21 mouse cellular contexts compared by ENCODE assay signal in genomic region chrX:7434268-7434667, GRCm38 (mm10). TPM values are rescaled to one million over a fixed set of nuclear protein-coding genes. Genes with fewer than 3 reads are reported as not detected.
DNase-seq lines count a peak whose midpoint lies in the region; ATAC-seq and TF ChIP-seq lines count a peak whose summit lies in the region.
"Had no signal": no experiment of that assay in that cellular context is flagged by ENCODE, and none has a peak within 500 bp of the region (broad histone marks: within the 10 kb centered on the region; RNA-seq: fewer than 3 reads in every experiment).

No protein-coding gene starts in this region.

- no peak for TF ChIP-seq EP300 in lung, postnatal 0 days (IDR thresholded peaks at IDR 0.05)

- no peaks in the 10 kb centered on the region for H3K27me3 ChIP-seq in lung, postnatal 0 days (replicated peaks; ENCODE audit: insufficient read depth, low read length)
- no peaks in the 10 kb centered on the region for H3K27me3 ChIP-seq in myocyte (ENCODE audit: control insufficient read depth, insufficient read depth, insufficient read length)
- H3K27me3 ChIP-seq in intestine, embryonic 15.5 days (replicated peaks), result no peaks in the 10 kb centered on the region
- H3K27me3 ChIP-seq in hindbrain, embryonic 16.5 days (replicated peaks; ENCODE audit: control insufficient read depth, insufficient read depth, low read length), result no peaks in the 10 kb centered on the region
- H3K27me3 ChIP-seq: embryonic facial prominence, embryonic 13.5 days; forebrain, embryonic 13.5 days had no signal

- H3K79me2 ChIP-seq in myocyte (ENCODE audit: control insufficient read depth, insufficient read depth), result no peaks in the 10 kb centered on the region

- ATAC-seq in lung, postnatal 0 days, result peak; percentile 32; the same call in 1 of the 2 replicates
- no peak for ATAC-seq in monocyte, adult 5-6 weeks (replicated peaks; ENCODE audit: insufficient number of reproducible peaks, low FRiP score, low TSS enrichment, poor library complexity, severe bottlenecking)
- ATAC-seq in intestine, embryonic 15.5 days, result no peak
- no peak for ATAC-seq in hindbrain, embryonic 16.5 days
- ATAC-seq: forebrain, embryonic 13.5 days; intestine, postnatal 0 days had no signal

- no peak for TF ChIP-seq CTCF in lung, postnatal 0 days (IDR thresholded peaks at IDR 0.05)
- no peak for TF ChIP-seq CTCF in lung, adult 2 months (IDR thresholded peaks at IDR 0.05; ENCODE audit: insufficient read depth, low read length)
- no peak for TF ChIP-seq CTCF in embryonic fibroblast, embryonic 13.5 days (IDR thresholded peaks at IDR 0.05; ENCODE audit: borderline replicate concordance, insufficient read depth, low read length)

- no peaks in the 10 kb centered on the region for H3K9me3 ChIP-seq in lung, postnatal 0 days (ENCODE audit: low read length)
- H3K9me3 ChIP-seq in intestine, embryonic 15.5 days, result no peaks in the 10 kb centered on the region
- no peaks in the 10 kb centered on the region for H3K9me3 ChIP-seq in hindbrain, embryonic 16.5 days (ENCODE audit: control insufficient read depth, low read length)
- H3K9me3 ChIP-seq: embryonic facial prominence, embryonic 13.5 days; forebrain, embryonic 13.5 days; heart, embryonic 10.5 days had no signal

- H3K4me2 ChIP-seq in lung, postnatal 0 days (replicated peaks; ENCODE audit: low read depth, low read length), result no peak overlapping the region
- peak overlapping the region; percentile 66 for H3K4me2 ChIP-seq in myocyte (ENCODE audit: low read depth)
- H3K4me2 ChIP-seq in intestine, embryonic 15.5 days (replicated peaks), result no peak overlapping the region
- H3K4me2 ChIP-seq in hindbrain, embryonic 16.5 days (ENCODE audit: low read length), result no peak overlapping the region
- H3K4me2 ChIP-seq: embryonic facial prominence, embryonic 13.5 days; forebrain, embryonic 13.5 days; hindbrain, embryonic 14.5 days had no signal

- H3K4me3 ChIP-seq in lung, postnatal 0 days (ENCODE audit: low read depth, low read length), result no peak overlapping the region
- no peak overlapping the region for H3K4me3 ChIP-seq in lung, adult 2 months (replicated peaks; ENCODE audit: extremely low read depth, low read depth, low read length)
- H3K4me3 ChIP-seq in embryonic fibroblast, embryonic 13.5 days (ENCODE audit: insufficient read depth, low read length), result no peak overlapping the region
- no peak overlapping the region for H3K4me3 ChIP-seq in myocyte
- no peak overlapping the region for H3K4me3 ChIP-seq in intestine, embryonic 15.5 days (replicated peaks)
- H3K4me3 ChIP-seq in hindbrain, embryonic 16.5 days (ENCODE audit: low read length), result no peak overlapping the region
- H3K4me3 ChIP-seq: embryonic facial prominence, embryonic 13.5 days; forebrain, embryonic 13.5 days; heart, embryonic 10.5 days had no signal

- no peak for TF ChIP-seq POLR2A in lung, adult 2 months (IDR thresholded peaks at IDR 0.05; ENCODE audit: borderline replicate concordance, extremely low read depth, low read depth, low read length)
- no peak for TF ChIP-seq POLR2A in embryonic fibroblast, embryonic 13.5 days (IDR thresholded peaks at IDR 0.05; ENCODE audit: low read depth, low read length)
- no peak for TF ChIP-seq POLR2A in myocyte (IDR thresholded peaks at IDR 0.05; ENCODE audit: insufficient read length, low read depth)

- no peaks in the 10 kb centered on the region for H3K4me1 ChIP-seq in lung, postnatal 0 days (ENCODE audit: insufficient read depth, low read depth, low read length)
- peaks cover 6% of the 10 kb centered on the region for H3K4me1 ChIP-seq in lung, adult 2 months (ENCODE audit: control insufficient read depth, insufficient read depth, low read length)
- H3K4me1 ChIP-seq in embryonic fibroblast, embryonic 13.5 days (ENCODE audit: control insufficient read depth, insufficient read depth, low read length), result peaks cover 5% of the 10 kb centered on the region; the same call in 1 of the 2 replicates
- H3K4me1 ChIP-seq in intestine, embryonic 15.5 days (replicated peaks), result no peaks in the 10 kb centered on the region
- H3K4me1 ChIP-seq in hindbrain, embryonic 16.5 days (ENCODE audit: control insufficient read depth, insufficient read depth, low read depth, low read length), result no peaks in the 10 kb centered on the region
- H3K4me1 ChIP-seq: embryonic facial prominence, embryonic 13.5 days had no signal

- no peak overlapping the region for H3K9ac ChIP-seq in lung, postnatal 0 days (replicated peaks; ENCODE audit: low read depth)
- H3K9ac ChIP-seq in intestine, embryonic 15.5 days, result no peak overlapping the region
- H3K9ac ChIP-seq in hindbrain, embryonic 16.5 days (ENCODE audit: low read depth, low read length), result no peak overlapping the region
- H3K9ac ChIP-seq: embryonic facial prominence, embryonic 13.5 days; forebrain, embryonic 13.5 days; hindbrain, embryonic 14.5 days had no signal

- WGBS in lung, postnatal 0 days, result 19% methylated on average over 2 of the region's 2 CpGs
- 35% methylated on average over 2 of the region's 2 CpGs for WGBS in lung, adult 2 months
- 59% methylated on average over 2 of the region's 2 CpGs for WGBS in intestine, embryonic 15.5 days
- WGBS in hindbrain, embryonic 16.5 days, result 47% methylated on average over 2 of the region's 2 CpGs

- DNase-seq in lung, postnatal 0 days (ENCODE audit: low spot score), result peak; percentile 63
- DNase-seq in lung, adult 2 months, result no peak
- peak; percentile 42 for DNase-seq in Muller cell, postnatal 12 days (ENCODE audit: inconsistent ontology term)
- DNase-seq: adrenal gland, postnatal 14 days; B cell, adult 2 months; cerebellum, adult 11-12 months; cerebellum, adult 9-10 months; cerebellum, postnatal 25 days; gastrocnemius, postnatal 36 days; heart, adult 18-20 months; heart, postnatal 10 days had no signal

- H3K27ac ChIP-seq in lung, postnatal 0 days (ENCODE audit: low read length), result no peak overlapping the region
- 0 out of 2 replicates have a peak overlapping the region, but pooled peaks have one; percentile 11 for H3K27ac ChIP-seq in embryonic fibroblast, embryonic 13.5 days (ENCODE audit: insufficient read depth, low read length)
- H3K27ac ChIP-seq in intestine, embryonic 15.5 days, result no peak overlapping the region
- H3K27ac ChIP-seq in hindbrain, embryonic 16.5 days (ENCODE audit: low read depth, low read length), result no peak overlapping the region
- H3K27ac ChIP-seq: embryonic facial prominence, embryonic 13.5 days; forebrain, embryonic 13.5 days; heart, embryonic 10.5 days; hindbrain, embryonic 14.5 days had no signal

- no peak overlapping the region for H3ac ChIP-seq in myocyte (ENCODE audit: control insufficient read depth, insufficient read length)

- no peaks in the 10 kb centered on the region for H3K36me3 ChIP-seq in lung, postnatal 0 days (ENCODE audit: insufficient read depth, low read length)
- no peaks in the 10 kb centered on the region for H3K36me3 ChIP-seq in myocyte (ENCODE audit: control insufficient read depth, insufficient read depth)
- no peaks in the 10 kb centered on the region for H3K36me3 ChIP-seq in intestine, embryonic 15.5 days
- H3K36me3 ChIP-seq in hindbrain, embryonic 16.5 days (ENCODE audit: control insufficient read depth, insufficient read depth, low read length), result no peaks in the 10 kb centered on the region
- H3K36me3 ChIP-seq: embryonic facial prominence, embryonic 13.5 days; heart, embryonic 10.5 days had no signal

TF ChIP-seq in myocyte, 11 proteins besides CTCF, POLR2A, EP300 and RAD21:
- no peak for TF ChIP-seq SRF (IDR thresholded peaks at IDR 0.05; ENCODE audit: control insufficient read depth, insufficient read length, low read depth)
- TF ChIP-seq CEBPB (IDR thresholded peaks at IDR 0.05; ENCODE audit: insufficient read depth, poor library complexity, severe bottlenecking), result peak; percentile 94

RNA-seq across cellular contexts. Expression of gene Usp27x, which starts 58.6 kb away (rescaled TPM):
- polyA plus RNA-seq in lung, postnatal 0 days (2015; fragmentation: Nextera tagmentation; extraction: Ambion mirVana), result 0.62 and 0.68 TPM in 2 replicates
- 1.2 and 1.4 TPM in 2 replicates for polyA plus RNA-seq in lung, adult 2 months (2012; rRNA removed)
- 4.5 and 4.6 TPM in 2 replicates for polyA plus RNA-seq in embryonic fibroblast, embryonic 13.5 days (2011; ENCODE audit: insufficient read length, low read depth, missing spikeins)
- 1.3 TPM for polyA plus RNA-seq in myocyte (2012; fragmentation: generic; extraction: Trizol)
- 0.49 to 1.9 TPM (median 1.4 TPM) in 3 replicates for total RNA-seq in monocyte, adult 5-6 weeks (2017)
- 0.50 and 0.51 TPM in 2 replicates for polyA plus RNA-seq in intestine, embryonic 15.5 days (2015; fragmentation: Nextera tagmentation; extraction: Ambion mirVana)
- polyA plus RNA-seq in hindbrain, embryonic 16.5 days (2015; fragmentation: Nextera tagmentation; extraction: Ambion mirVana), result 1.6 and 1.9 TPM in 2 replicates
